Mouse (Mus musculus): Measurements from ENCODE around the gene Dab1.

The Dab1 gene

DNA sequence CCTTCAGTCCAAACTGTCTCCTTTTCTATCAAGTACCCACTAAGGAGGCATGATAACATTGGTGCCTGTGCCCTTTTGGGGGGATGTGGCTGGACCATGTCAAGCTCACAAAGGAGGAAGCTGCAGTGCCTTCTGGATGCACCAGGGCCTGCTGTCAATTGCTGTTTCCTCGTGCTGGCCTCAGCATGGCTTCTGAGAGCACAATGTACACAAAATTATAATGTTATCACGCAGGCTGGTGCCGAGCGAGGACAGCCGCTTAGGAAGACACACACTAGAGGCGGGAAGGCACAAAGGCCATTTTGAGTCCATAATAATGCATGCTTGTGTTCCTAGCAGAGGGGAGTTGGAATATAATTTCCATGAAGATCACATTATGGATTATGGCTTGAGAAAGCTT is 81.2 kb downstream of the Dab1 start:
- DNase-seq (ENCODE audit: low spot score), result no peak

DNA sequence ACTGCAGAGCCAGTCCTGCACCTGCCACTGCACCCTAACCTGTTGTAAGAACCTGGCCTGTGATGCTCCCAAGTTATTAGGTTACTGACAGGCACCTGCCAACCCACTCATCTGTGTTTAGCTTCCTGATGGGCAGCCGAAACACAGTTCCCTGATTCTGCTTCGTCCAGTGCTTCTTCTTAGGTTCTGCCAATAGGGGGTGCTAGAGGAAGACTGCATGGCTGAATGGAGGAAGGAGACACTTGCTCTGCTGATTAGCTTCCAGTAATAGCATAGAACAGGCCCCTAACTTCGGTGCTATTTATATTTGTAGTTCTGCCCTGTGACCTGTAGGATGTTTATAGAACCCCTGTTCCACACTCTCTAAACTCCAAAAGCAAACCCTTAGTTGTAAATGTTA is 83.0 kb downstream of the Dab1 start:
- DNase-seq (ENCODE audit: low spot score), result no peak

DNA sequence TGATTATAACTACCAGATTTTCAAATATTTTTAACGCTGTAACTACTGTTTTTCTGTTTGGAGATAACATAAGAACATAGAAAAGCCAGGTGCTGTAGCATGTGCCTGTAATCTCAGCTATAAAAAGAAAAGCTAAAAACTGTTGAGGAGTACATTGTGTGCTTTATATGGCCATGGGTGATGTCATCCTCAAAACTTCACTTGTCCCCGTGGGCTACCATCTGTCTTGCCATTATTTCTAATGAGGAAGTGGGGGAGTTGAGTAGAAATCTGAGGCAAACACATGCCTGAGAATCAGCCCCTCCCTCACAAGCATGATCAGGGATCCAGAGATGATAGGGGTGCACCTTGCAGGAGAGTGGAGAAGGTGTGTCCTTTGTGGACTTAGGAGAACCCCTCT is 85.3 kb downstream of the Dab1 start:
- no peak for DNase-seq (ENCODE audit: low spot score)

DNA sequence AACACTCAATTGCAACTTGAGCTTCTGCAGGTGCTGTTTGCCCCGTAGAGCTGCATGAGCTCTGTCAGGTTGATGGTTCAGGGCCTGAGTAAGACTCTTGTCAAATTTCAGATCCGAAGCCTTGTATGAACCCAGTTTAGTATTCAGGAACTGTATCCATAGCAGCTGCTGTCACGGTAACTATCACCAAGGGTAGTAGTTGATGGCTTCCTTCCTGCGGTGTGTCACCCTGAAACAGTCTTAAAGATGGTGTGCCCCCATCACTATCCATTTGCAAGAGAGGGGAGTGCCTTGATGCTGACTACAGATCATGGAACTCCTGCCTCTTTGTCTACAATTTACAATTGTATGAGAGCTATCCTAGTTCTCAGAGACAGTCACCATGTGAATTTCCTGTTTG is 87.3 kb downstream of the Dab1 start:
- no peak for DNase-seq (ENCODE audit: low spot score)

DNA sequence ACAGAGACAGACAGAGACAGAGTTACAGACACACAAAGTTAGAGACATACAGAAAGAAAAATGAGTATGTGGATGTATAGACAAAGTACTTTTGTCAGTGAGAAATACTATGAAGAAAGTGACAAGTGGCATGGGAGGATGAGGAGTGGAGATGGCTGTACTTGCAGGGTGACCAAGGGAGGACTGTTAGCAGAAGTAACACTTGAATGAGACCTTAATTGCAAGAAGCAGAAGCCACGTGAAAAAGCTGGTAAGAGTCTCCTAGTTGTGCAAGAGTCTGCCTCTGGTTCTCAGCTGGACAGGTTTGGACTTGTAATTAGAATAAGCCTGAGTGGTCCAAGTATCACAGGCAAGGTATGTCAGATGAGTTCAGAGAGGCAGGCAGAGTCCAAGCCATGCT is 88.0 kb downstream of the Dab1 start:
- DNase-seq (ENCODE audit: low spot score), result no peak

DNA sequence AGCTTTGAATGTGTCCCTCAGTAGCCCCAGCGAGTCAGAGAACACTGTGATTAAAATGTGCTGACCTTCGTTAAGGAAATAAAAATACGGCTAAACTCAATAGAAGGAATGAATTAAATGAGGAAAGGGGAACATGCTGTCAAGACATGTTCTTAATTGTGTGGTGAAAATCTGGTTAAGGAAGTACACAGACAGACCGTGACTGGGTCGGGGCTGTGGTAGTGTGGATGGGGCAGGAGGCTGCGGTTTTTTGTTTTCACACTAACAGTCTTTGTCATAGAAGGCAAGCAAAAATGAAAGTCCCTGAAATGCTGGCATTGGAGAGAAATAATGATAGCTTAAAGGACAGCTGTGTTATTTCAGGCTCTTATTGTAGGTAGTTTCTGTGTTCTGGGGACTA is 92.2 kb downstream of the Dab1 start:
- DNase-seq (ENCODE audit: low spot score), result no peak

DNA sequence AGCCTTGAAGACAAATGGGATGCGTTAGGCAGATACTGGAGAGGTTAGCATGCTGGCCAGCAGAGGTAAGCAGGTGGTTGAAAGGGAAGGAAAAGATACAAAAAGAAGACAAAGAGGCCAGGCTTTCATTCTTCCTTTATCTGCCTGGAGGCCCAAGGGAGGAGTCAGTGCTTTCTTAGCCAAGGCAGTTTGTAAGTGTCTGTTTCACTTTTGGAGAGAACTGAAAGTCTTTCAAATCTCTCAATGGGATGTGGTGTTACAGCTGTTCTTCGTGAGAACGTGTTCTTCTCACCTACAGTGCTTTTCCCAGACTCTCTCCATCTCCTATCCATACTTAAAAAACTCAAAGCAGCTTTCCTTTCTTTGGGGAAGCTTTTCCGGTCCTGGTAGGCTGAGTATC is 94.8 kb downstream of the Dab1 start:
- DNase-seq (ENCODE audit: low spot score), result no peak

DNA sequence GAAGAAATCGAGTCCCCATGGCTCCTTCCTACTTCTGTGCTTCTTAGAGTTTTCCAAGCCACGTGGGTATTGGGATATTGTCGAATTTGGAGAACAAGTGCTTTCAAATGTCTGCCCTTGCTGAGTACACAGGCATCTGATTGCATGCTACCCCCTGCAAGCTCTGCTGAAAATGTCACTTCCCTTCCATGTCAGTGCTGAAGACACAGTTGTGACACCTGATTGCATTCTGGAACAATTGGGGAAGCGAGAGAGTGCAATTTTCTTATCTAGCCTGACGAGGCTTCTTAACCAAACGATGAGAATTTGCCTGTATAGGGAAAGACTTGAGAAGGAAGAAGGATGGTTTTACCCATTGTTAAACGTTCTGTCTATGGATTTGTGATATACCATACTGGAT is 95.8 kb downstream of the Dab1 start:
- DNase-seq (ENCODE audit: low spot score), result no peak

DNA sequence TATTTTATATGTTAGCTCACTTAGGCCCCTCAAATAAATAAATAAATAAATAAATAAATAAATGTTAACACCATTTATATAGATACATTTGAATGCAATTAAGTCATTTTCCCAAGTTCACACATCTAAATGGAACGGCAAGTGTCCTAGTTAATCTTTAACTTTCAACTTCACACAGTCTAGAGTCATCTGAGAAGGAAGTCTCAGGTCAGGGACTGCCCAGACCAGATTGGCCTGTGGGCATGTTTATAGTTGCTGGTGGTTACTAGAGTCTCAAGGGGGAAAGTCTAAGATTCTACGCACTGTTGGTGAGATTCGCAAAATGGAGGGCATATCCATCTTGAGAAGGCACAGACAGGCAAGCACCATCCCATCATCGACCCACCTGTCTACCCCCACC is 96.4 kb downstream of the Dab1 start:
- DNase-seq (ENCODE audit: low spot score), result no peak

DNA sequence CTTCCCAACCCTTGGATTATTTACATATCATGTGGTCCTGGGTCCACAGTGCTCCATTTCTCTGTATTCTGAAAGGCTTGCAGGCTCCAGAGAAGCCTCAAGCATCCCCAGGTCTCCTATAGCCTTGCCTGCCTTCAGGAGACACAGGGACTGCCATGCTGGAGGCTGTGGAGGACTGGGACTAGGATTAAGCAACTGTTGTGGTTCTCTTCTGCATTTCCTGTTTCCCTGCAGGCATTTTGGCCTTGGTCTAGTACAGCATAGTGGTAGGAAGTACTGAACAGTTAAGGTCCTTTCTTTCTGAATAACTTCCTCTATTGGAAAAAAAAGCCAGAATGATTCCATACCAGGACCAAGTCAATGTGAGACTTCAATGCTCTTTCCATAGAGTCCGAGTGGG is 103.6 kb downstream of the Dab1 start:
- DNase-seq (ENCODE audit: low spot score), result no peak

DNA sequence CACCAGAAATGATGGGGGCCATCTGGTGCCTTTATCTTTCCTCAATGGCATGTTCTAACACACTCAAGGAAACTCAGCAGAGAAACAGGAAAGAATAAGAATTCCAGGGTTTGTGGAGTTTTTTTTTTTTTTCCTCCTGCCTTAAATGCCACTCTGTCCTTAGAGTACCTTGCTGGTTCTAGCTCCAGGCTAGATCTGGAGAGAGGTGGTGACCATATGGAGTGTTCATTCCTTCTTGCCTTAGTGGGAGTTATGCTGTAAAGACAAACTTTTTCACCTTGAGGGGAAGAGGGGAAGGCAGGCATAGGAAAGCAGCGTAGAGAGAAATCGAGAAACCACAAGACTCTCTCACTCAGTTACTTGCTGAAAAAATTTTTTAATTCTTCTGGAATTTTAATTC is 107.3 kb downstream of the Dab1 start:
- no peak for DNase-seq (ENCODE audit: low spot score)

DNA sequence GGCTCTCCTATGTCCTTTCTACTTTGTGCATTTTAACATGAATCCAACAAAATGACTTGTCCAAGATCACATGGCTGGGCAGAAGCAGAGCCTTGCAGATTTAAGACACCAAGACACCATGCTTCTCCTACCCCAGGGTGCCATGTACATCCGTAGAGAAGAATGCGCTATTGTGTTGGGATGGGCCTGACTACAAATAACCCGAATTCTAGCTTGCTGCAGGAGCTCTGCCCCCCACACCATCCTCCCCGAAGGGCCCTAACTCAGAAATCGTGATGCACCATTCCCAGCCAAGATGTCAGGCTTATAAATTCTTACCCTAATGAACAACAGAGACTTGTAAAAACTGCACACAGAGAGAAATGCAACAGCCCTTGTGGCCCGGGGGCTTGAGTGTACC is 118.0 kb downstream of the Dab1 start:
- DNase-seq (ENCODE audit: low spot score), result no peak

DNA sequence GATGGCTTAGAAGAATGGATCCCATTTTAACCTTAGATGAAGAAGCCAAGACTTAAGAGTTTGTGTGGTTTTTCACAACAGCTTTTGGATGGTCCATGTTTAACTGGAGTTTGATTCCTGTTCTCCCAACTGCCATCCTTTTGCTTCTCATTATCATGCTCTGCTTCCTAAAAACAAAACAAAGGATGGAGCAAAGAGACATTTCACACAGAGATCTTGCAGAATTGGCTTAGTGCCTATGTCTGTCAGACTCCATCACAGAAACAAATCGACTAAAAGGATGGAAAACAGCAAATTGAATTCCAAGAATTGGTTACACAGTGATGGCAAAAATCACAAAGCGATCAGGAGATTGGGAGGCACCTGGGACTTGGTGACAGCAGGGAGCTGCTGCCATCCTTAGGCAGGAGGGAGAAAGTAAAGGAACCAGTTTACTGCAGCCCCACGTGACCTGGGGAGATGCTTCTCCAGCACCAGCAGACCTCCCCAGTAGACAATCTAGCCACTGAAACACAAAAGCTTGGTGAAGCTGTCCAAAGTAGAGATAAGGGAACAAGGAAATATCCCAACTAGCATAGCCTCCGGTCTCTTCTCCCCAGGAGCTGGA is 132.2 kb downstream of the Dab1 start:
- DNase-seq (ENCODE audit: low spot score), result no peak

DNA sequence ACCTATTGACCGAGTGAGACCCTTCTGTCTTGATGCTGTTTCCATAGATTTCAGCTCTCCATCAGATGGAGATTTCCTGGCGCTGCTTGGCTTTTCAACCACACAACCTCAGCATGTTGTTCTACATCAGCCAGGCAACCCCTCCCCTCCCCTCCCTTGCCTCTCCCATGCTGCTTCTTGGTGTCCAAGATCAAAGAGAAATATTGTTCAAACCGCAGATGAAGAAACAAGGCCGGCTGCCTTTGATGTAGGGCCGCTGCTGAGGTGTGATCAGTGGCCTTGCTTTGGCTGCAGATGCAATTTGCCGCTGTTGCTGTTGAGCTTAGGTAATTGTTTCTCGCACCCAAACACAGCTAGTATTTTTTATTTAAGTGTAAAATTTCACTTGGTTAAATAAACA is 135.4 kb downstream of the Dab1 start:
- no peak for DNase-seq (ENCODE audit: low spot score)

DNA sequence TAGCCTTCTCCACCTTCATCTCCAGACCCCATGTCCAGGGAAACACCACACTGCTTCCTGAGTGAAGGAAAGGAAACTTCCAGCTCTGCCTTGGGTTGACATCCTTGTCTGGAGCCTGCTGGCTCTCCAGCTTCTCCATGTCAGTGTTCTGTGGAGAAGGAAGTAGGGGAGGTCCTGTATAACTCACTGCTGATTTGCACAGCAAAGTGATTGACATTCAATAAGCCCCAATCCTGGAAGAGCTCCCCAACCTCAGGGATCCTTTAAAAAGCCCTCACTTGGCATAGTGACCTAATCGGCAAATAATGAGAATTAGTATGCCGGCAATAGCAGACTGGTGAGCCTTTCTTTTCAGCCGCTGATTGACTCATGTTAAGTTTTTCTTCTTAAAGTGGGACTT is 138.1 kb downstream of the Dab1 start:
- no peak for DNase-seq (ENCODE audit: low spot score)

DNA sequence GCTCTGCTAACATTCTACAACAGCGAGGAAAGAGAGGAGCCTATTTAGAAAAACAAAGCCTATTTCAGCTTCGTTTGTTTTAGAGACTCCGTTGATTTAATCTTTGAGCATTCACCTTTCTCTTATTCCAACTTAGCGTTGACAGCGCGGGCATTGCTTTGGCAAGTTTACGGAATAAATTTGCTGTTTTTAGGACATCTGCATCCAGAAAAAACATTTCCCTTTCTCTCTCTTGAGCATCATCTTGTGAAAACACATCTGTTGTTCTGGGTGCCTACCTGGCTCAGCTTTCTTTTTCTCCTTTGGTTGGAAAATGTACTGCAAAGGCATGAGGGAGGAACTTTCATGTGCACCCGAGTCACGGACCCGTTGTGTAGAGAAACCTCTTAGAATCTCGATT is 143.3 kb downstream of the Dab1 start:
- no peak for DNase-seq (ENCODE audit: low spot score)

DNA sequence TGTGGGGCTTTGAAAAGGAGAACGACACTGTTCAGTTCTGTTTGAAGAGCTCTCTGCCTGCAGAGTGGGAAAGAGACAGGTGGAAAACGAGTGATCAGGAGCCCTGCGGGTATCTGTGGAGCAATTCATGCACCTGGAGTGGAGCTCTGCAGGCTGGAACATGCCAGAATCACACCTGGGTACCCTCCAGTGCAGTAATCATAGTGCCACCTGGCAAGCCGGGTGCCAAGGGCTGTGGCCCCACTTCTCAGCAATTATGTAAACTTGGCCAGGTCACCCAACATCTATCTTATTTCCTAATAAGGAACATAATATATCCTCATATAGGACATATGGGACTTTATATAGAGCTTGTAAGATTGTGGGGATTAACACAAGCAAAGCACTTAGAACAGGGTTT is 156.6 kb downstream of the Dab1 start:
- no peak for DNase-seq (ENCODE audit: low spot score)

DNA sequence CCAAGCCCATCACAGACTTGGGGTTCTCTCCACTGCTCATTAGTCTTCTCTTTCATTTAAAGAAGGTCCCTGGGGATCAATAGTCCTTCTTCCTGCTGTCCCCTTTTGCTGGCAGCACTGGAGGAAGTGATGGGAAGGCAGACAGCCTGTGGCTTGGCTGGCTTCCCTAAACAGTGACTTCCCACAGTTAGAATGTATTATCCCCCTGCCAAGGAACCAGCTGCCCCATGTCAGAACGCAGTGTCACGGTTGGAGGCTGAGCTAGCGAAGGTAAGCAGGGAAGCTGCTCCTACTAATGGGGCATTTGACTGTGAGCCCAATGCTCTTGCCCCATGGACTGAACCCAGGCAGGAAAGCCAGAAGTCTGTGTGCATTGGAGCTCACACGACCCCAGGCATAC is 162.2 kb downstream of the Dab1 start:
- peak; percentile 35 for DNase-seq (ENCODE audit: low spot score)

DNA sequence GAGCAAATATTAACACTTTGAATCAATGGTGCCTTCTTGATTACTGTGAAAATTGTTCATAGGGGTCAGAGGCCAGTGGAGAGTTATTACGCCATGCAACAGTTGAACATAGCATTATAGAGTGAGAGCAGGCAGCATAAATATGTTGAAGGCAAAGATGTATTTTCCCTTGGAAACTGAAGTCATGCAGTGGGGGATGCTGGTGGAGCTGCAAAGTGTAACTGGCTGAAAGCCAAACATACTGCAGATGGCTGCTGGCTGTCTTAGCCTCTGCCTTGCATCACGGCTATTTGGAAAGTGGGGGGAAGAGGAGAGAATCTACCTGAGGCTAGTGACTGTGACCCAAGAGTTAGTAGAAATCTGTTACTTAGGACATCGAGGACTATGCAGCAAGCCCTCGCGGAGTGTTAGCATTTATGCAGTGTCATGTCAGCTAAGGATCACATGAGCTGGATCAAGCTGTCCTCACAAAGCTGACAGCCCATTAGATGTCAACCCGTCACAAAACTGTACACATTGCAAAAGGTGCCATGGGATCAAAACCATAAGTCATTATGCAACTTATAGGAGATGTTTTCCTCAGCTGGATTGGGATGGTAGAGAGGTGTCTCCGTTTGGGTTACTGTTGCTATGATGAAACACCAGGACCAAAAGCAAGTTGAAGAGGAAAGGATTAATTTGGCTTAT is 164.5 kb downstream of the Dab1 start:
- no peak for DNase-seq (ENCODE audit: low spot score)

DNA sequence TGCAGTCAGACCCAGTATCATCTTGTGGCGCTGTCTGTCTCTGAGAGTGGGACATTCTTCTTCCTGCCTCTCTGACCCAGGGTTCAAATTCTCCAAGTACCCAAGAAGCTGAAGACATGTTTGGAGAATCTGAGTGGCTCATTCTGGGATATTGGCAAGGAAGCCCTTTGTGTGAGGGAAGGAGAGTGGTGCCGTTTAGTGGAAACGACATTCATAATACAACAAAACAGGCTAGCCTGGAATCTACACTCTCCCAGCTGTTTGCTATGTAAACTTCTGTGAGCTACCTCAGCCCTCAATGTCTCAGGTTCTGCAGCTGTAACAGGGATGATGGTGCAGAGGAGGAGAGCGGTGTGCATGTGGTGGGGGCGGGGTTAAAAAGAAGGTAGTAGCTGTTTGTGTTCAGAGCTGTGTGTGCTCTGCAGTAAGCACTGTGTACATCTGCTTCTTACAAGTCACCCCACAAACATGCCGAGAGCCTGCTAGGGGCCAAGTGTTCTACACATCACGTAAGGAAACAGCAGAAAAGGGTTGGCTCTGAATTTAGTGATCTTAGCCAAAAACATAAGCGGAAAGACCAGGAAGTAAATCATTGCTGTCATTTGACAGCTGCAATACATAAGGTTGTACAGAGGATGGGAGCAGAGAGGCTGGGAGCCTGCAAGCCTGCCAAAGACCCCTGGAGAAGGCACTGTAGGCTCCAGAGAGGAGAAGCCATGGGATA is 174.6 kb downstream of the Dab1 start:
- DNase-seq (ENCODE audit: low spot score), result no peak

DNA sequence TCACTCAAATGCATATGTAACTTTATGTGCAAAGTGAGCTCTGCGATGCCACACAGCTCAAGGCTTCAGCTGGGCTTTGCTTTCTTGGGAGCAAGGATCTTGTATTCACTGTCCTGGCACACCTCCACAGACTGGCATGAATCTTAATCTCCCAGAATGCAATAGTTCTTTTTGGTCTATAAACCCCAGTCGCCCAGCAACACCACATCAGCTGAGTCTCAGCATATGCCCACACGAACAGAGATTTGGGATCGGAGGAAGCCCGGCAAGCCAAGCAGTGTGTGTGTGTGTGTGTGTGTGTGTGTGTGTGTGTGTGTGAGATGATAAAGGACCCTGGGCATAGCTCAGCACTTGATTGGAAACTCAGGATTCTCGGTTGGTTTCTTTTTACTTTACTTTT is 177.3 kb downstream of the Dab1 start:
- DNase-seq (ENCODE audit: low spot score), result peak; percentile 21

DNA sequence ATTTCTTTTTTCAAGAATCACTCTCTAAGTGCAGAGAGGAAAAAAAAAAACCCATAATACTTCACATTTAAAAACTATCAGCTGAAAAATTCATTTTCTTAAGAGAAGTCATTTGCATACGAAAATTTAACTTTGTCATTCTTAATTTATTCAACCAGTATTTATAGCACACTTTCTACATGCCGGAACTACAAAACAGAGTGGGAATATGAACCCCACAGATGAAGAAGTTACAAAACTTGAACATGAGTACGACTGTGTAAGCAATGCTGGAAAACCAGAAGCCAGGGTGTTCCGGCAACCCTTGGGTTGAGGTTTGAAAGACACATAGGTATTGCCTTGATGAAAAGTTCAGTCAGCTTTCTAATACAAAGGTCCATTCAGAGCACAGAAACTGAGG is 183.3 kb downstream of the Dab1 start:
- DNase-seq (ENCODE audit: low spot score), result no peak

DNA sequence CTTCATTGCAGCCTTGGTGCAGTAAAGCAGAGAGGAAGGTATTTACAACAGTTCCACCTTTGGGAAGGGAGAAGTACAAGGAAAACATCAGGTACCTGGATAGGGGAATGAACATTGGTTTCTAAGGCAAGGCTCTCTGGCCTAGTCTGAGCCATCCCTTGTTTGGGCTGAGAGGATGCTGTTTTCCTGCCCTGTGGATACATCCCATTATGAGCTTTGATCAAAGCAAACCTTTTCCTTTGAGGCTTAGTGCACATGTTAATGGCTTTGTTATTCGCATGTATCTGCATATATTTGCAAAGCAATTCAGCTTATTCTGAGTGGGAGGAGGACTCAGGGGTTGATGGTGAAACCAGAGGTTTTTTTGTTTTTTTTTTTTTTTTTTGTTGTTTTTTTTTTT is 185.3 kb downstream of the Dab1 start:
- no peak for DNase-seq (ENCODE audit: low spot score)

DNA sequence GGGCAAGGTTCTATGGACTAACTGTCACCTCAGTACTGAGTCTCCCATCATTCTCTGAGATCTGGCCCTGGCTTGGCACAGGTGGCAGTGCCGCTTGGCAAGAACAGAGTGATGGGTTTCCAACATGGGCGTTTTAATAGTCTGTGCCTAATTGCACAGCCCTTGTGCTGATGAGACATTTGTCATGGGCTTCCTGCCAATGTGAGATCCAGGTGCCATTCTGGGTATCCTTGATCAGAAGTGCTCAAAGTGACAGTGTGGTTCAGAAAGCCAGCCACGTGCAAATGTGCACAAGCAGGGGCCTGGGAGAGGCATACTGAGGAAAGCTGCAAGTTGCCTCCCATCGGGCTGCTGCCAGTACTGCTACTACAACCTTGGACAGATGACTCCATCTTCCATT is 203.5 kb downstream of the Dab1 start:
- peak; percentile 53 for DNase-seq (ENCODE audit: low spot score)

Measured in layer of hippocampus, adult 11-12 months (tissue).